Mouse (Mus musculus): ENCODE data around the gene Hist1h1d. TPM values are rescaled to one million over a fixed set of nuclear protein-coding genes. Genes with fewer than 3 reads are reported as not detected.

The Hist1h1d gene
- polyA plus RNA-seq, 1 experiment from 2014 or later = 0.70 TPM

DNA sequence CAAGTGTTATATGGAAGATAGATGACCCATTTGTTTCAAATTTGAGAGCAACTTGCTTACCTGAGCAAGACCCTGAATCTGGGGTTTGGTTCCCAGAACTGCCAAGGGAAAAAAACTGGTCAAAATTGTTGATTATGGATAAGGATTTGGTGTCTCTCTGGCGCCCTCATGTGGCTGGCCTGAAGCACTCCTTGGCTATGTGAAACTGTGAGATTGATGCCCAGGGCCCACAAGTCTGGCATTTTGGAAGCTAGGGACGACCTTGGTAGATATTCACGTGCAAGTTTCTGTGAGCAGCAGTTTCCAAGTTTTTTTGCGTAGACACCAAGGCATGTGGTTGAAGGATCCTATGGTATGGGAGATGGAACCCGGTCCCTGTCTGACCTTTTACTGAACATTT, 28.4 kb upstream of the Hist1h1d start:
- no peak overlapping the region for H3K27ac ChIP-seq (ENCODE audit: low read depth, low read length)
- H3K4me2 ChIP-seq (replicated peaks; ENCODE audit: low read depth, low read length) = no peak overlapping the region
- ATAC-seq (ENCODE audit: low FRiP score, low TSS enrichment) = peak; percentile 45
- H3K4me3 ChIP-seq (ENCODE audit: low read length) = no peak overlapping the region; the same call in 1 of the 2 replicates
- no peak overlapping the region for H3K9ac ChIP-seq (ENCODE audit: low read depth, low read length)
- no peaks in the 10 kb centered on the region for H3K27me3 ChIP-seq (ENCODE audit: control insufficient read depth, insufficient read depth, low read length)
- no peaks in the 10 kb centered on the region for H3K9me3 ChIP-seq (ENCODE audit: control insufficient read depth, low read length)
- H3K4me1 ChIP-seq (ENCODE audit: control insufficient read depth, insufficient read depth, low read length) = peaks cover 6% of the 10 kb centered on the region; the same call in 1 of the 2 replicates
- no peaks in the 10 kb centered on the region for H3K36me3 ChIP-seq (ENCODE audit: control insufficient read depth, insufficient read depth, low read length)
- WGBS = 10% methylated on average over 5 of the region's 5 CpGs

DNA sequence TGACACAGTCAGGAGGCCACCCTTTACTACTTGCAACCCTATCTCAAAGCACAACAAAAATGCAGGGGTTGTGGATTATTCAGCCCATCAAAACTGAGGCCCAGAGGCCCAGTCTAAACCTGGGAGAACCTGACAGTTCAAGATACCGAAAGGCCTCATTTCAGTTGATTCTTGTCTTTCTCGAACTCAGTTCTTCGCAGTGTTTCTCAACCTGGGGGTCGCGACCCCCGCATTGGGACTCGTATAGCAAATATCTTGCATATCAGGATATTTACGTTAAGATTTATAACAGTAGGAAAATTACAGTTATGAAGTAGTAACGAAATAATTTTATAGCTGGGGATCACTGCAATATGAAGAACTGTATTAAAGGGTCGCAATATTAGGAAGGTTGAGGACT, 27.2 kb upstream of the Hist1h1d start:
- 2% methylated on average over 10 of the region's 10 CpGs for WGBS
- no peaks in the 10 kb centered on the region for H3K9me3 ChIP-seq (ENCODE audit: control insufficient read depth, low read length)
- H3K4me3 ChIP-seq (ENCODE audit: low read length) = peak overlapping the region; percentile 45
- no peaks in the 10 kb centered on the region for H3K27me3 ChIP-seq (ENCODE audit: control insufficient read depth, insufficient read depth, low read length)
- H3K27ac ChIP-seq (ENCODE audit: low read depth, low read length) = no peak overlapping the region
- H3K4me2 ChIP-seq (replicated peaks; ENCODE audit: low read depth, low read length) = peak overlapping the region; percentile 43
- H3K9ac ChIP-seq (ENCODE audit: low read depth, low read length) = peak overlapping the region; percentile 34; the same call in 1 of the 2 replicates
- no peaks in the 10 kb centered on the region for H3K36me3 ChIP-seq (ENCODE audit: control insufficient read depth, insufficient read depth, low read length)
- no peak for ATAC-seq (ENCODE audit: low FRiP score, low TSS enrichment)
- peaks cover 6% of the 10 kb centered on the region; the same call in 1 of the 2 replicates for H3K4me1 ChIP-seq (ENCODE audit: control insufficient read depth, insufficient read depth, low read length)

- under 1% methylated on average over 17 of the region's 17 CpGs for WGBS
- Histone ChIP-seq H3K36me3 (ENCODE audit: control insufficient read depth, insufficient read depth, low read length) (no peaks in the 10 kb centered on the region), H3K4me1 (ENCODE audit: control insufficient read depth, insufficient read depth, low read length) (peaks cover 6% of the 10 kb centered on the region; the same call in 1 of the 2 replicates), H3K27me3 (ENCODE audit: control insufficient read depth, insufficient read depth, low read length) (no peaks in the 10 kb centered on the region), H3K9me3 (ENCODE audit: control insufficient read depth, low read length) (no peaks in the 10 kb centered on the region), H3K9ac (ENCODE audit: low read depth, low read length) (peak overlapping the region; percentile 35; the same call in 1 of the 2 replicates), H3K4me2 (replicated peaks; ENCODE audit: low read depth, low read length) (peak overlapping the region; percentile 43), H3K4me3 (ENCODE audit: low read length) (peak overlapping the region; percentile 45), H3K27ac (ENCODE audit: low read depth, low read length) (no peak overlapping the region)
- peak; percentile 46; the same call in 1 of the 2 replicates for ATAC-seq (ENCODE audit: low FRiP score, low TSS enrichment)
These were observed 26.8 kb upstream of the Hist1h1d start for GRCm38 (mm10) chr13:23526312-23526711.

GRCm38 (mm10) chr13:23529005-23529404, 24.1 kb upstream of the Hist1h1d start:
- 46% methylated on average over 5 of the region's 5 CpGs for WGBS
- Histone ChIP-seq H3K9ac (ENCODE audit: low read depth, low read length) (no peak overlapping the region), H3K4me2 (replicated peaks; ENCODE audit: low read depth, low read length) (peak overlapping the region; percentile 69; the same call in 1 of the 2 replicates), H3K9me3 (ENCODE audit: control insufficient read depth, low read length) (no peaks in the 10 kb centered on the region), H3K36me3 (ENCODE audit: control insufficient read depth, insufficient read depth, low read length) (no peaks in the 10 kb centered on the region), H3K27ac (ENCODE audit: low read depth, low read length) (no peak overlapping the region), H3K4me3 (ENCODE audit: low read length) (0 out of 2 replicates have a peak overlapping the region, but pooled peaks have one; percentile 0), H3K4me1 (ENCODE audit: control insufficient read depth, insufficient read depth, low read length) (peaks cover 13% of the 10 kb centered on the region), H3K27me3 (ENCODE audit: control insufficient read depth, insufficient read depth, low read length) (no peaks in the 10 kb centered on the region)
- ATAC-seq (ENCODE audit: low FRiP score, low TSS enrichment) = peak; percentile 16; the same call in 1 of the 2 replicates

DNA sequence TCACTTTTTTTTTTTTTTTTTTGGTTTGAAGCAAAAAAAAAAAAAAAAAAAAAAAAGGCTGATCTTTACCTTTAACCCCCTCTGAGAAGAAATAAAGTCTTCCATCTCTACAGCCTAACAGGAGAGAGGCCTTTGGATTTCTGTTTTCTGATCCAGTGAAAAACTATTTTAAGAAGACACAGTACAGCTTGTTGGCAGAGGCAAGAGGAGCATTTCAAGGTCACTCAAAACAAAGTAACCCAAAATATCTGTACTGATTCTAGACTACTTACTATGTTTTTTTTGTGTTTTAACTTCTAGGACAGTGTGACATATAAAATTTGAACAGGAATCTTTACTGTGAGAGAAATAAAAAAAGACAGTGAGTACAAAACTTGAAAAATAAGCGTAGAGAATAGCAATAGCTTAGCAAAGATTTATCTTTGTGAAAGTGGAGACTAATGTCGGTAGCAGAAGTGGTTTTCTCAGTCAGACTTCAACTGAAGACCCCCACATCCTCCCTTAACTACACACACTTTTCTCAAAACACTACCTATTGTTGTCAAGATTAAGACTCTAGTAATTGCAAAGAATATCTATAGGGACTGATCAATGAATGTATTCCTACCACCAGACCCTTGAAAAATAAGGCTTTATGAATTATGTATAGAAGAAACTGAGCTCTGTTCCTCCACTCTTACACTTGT, 23.4 kb upstream of the Hist1h1d start:
- H3K36me3 ChIP-seq (ENCODE audit: control insufficient read depth, insufficient read depth, low read length) = no peaks in the 10 kb centered on the region
- WGBS = 14% methylated on average over 2 of the region's 2 CpGs

DNA sequence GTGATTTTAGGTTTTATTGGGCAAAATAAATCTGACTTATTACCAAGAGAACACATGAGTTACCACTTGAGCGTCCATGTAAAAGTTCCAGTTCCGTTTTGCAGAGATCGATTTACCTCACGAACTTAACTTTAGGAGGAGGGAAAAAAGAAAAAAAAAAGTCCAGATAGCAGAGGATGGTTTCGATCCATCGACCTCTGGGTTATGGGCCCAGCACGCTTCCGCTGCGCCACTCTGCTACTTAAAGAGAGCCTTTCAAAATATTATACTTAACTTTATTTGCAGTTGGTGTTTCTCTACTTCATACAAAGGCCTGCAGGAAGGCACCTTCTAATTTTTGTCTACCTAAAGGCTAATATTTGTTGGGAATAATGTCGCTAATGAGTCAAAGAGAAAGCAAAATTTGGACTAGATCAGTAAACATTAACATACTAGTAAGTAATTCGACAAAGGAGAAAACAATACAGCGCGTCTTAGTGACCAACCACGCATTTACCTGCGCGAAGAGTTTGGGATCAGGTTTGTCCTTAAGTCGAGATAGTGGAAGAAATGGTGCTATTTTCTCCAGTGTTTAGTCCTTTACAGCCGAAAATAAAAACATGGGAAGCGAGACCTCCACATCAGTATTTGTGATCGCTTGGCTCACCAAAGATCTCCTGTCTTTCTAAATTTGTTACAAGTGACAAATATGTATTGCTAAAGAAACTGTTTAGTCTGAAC, 22.7 kb upstream of the Hist1h1d start:
- peak overlapping the region; percentile 89 for H3K9ac ChIP-seq (ENCODE audit: low read depth, low read length)
- peaks cover 13% of the 10 kb centered on the region for H3K4me1 ChIP-seq (ENCODE audit: control insufficient read depth, insufficient read depth, low read length)
- no peak for ATAC-seq (ENCODE audit: low FRiP score, low TSS enrichment)
- H3K9me3 ChIP-seq (ENCODE audit: control insufficient read depth, low read length) = no peaks in the 10 kb centered on the region
- WGBS = under 1% methylated on average over 20 of the region's 20 CpGs
- H3K4me3 ChIP-seq (ENCODE audit: low read length) = peak overlapping the region; percentile 62
- H3K27ac ChIP-seq (ENCODE audit: low read depth, low read length) = peak overlapping the region; percentile 99
- H3K4me2 ChIP-seq (replicated peaks; ENCODE audit: low read depth, low read length) = peak overlapping the region; percentile 69
- no peaks in the 10 kb centered on the region for H3K27me3 ChIP-seq (ENCODE audit: control insufficient read depth, insufficient read depth, low read length)
- no peaks in the 10 kb centered on the region for H3K36me3 ChIP-seq (ENCODE audit: control insufficient read depth, insufficient read depth, low read length)

More for the DNA sequence above, 23.4 kb upstream of the Hist1h1d start:
- peak overlapping the region; percentile 89 for H3K9ac ChIP-seq (ENCODE audit: low read depth, low read length)
- H3K4me1 ChIP-seq (ENCODE audit: control insufficient read depth, insufficient read depth, low read length) = peaks cover 13% of the 10 kb centered on the region
- peak overlapping the region; percentile 99 for H3K27ac ChIP-seq (ENCODE audit: low read depth, low read length)
- no peaks in the 10 kb centered on the region for H3K27me3 ChIP-seq (ENCODE audit: control insufficient read depth, insufficient read depth, low read length)
- no peak for ATAC-seq (ENCODE audit: low FRiP score, low TSS enrichment)
- peak overlapping the region; percentile 69 for H3K4me2 ChIP-seq (replicated peaks; ENCODE audit: low read depth, low read length)
- peak overlapping the region; percentile 62 for H3K4me3 ChIP-seq (ENCODE audit: low read length)
- H3K9me3 ChIP-seq (ENCODE audit: control insufficient read depth, low read length) = no peaks in the 10 kb centered on the region

GRCm38 (mm10) chr13:23530901-23531875, 21.9 kb upstream of the Hist1h1d start, which contains the start of gene Hist1h4h:
TSS of gene Hist1h4h (plus strand) at chr13:23531050.
- Histone ChIP-seq H3K27ac (ENCODE audit: low read depth, low read length) (peak within 1 kb of the TSS; percentile 99), H3K36me3 (ENCODE audit: control insufficient read depth, insufficient read depth, low read length) (no peaks in the 10 kb centered on the region), H3K4me3 (ENCODE audit: low read length) (peak within 1 kb of the TSS; percentile 62), H3K9ac (ENCODE audit: low read depth, low read length) (peak within 1 kb of the TSS; percentile 89), H3K4me1 (ENCODE audit: control insufficient read depth, insufficient read depth, low read length) (peaks cover 14% of the 10 kb centered on the region), H3K27me3 (ENCODE audit: control insufficient read depth, insufficient read depth, low read length) (no peaks in the 10 kb centered on the region), H3K9me3 (ENCODE audit: control insufficient read depth, low read length) (no peaks in the 10 kb centered on the region), H3K4me2 (replicated peaks; ENCODE audit: low read depth, low read length) (peak within 1 kb of the TSS; percentile 69)
- under 1% methylated on average over 51 of the region's 70 CpGs for WGBS
- peak; percentile 76 for ATAC-seq (ENCODE audit: low FRiP score, low TSS enrichment)

GRCm38 (mm10) chr13:23532262-23533075, 20.6 kb upstream of the Hist1h1d start:
- ATAC-seq (ENCODE audit: low FRiP score, low TSS enrichment) = no peak
- H3K4me2 ChIP-seq (replicated peaks; ENCODE audit: low read depth, low read length) = peak overlapping the region; percentile 69
- H3K27me3 ChIP-seq (ENCODE audit: control insufficient read depth, insufficient read depth, low read length) = no peaks in the 10 kb centered on the region
- H3K36me3 ChIP-seq (ENCODE audit: control insufficient read depth, insufficient read depth, low read length) = no peaks in the 10 kb centered on the region
- H3K9me3 ChIP-seq (ENCODE audit: control insufficient read depth, low read length) = no peaks in the 10 kb centered on the region
- peak overlapping the region; percentile 89 for H3K9ac ChIP-seq (ENCODE audit: low read depth, low read length)
- H3K4me3 ChIP-seq (ENCODE audit: low read length) = peak overlapping the region; percentile 62
- peak overlapping the region; percentile 99 for H3K27ac ChIP-seq (ENCODE audit: low read depth, low read length)
- peaks cover 23% of the 10 kb centered on the region for H3K4me1 ChIP-seq (ENCODE audit: control insufficient read depth, insufficient read depth, low read length)
- 26% methylated on average over 9 of the region's 9 CpGs for WGBS
